Mouse (Mus musculus): ENCODE data around the gene Tssk1. TPM values are rescaled to one million over a fixed set of nuclear protein-coding genes. Genes with fewer than 3 reads are reported as not detected.

The Tssk1 gene
- polyA plus RNA-seq, 1 experiment from 2014 or later: 0.04 TPM

- H3K4me3 ChIP-seq: no peak overlapping the region
- ATAC-seq (ENCODE audit: extremely low read depth, insufficient number of reproducible peaks, low FRiP score, low TSS enrichment): no peak
- peaks cover 19% of the 10 kb centered on the region for H3K36me3 ChIP-seq
- H3K27me3 ChIP-seq (replicated peaks): peaks cover 5% of the 10 kb centered on the region; the same call in 1 of the 2 replicates
- peak overlapping the region; percentile 96 for H3K4me2 ChIP-seq
- 34% methylated on average over 2 of the region's 2 CpGs for WGBS
- H3K4me1 ChIP-seq: peaks cover 18% of the 10 kb centered on the region
- no peak overlapping the region; the same call in 1 of the 2 replicates for H3K27ac ChIP-seq (replicated peaks)
- 0 out of 2 replicates have a peak overlapping the region, but pooled peaks have one; percentile 91 for H3K9ac ChIP-seq
- H3K9me3 ChIP-seq: no peaks in the 10 kb centered on the region
Observed at GRCm38 (mm10) chr16:17929211-17929610, 35.2 kb downstream of the Tssk1 start.

- H3K9me3 ChIP-seq: no peaks in the 10 kb centered on the region
- no peak for ATAC-seq (ENCODE audit: extremely low read depth, insufficient number of reproducible peaks, low FRiP score, low TSS enrichment)
- 88% methylated on average over 2 of the region's 2 CpGs for WGBS
Observed at GRCm38 (mm10) chr16:17929631-17930030, 35.6 kb downstream of the Tssk1 start.

GRCm38 (mm10) chr16:17931906-17932460, 38.0 kb downstream of the Tssk1 start:
- no peak for ATAC-seq (ENCODE audit: extremely low read depth, insufficient number of reproducible peaks, low FRiP score, low TSS enrichment)
- 62% methylated on average over 5 of the region's 5 CpGs for WGBS
- H3K9me3 ChIP-seq: no peaks in the 10 kb centered on the region
- no peak overlapping the region for H3K4me2 ChIP-seq
- no peak overlapping the region for H3K27ac ChIP-seq (replicated peaks)
- peaks cover 11% of the 10 kb centered on the region for H3K4me1 ChIP-seq
- peaks cover 32% of the 10 kb centered on the region for H3K27me3 ChIP-seq (replicated peaks)
- H3K4me3 ChIP-seq: no peak overlapping the region
- H3K9ac ChIP-seq: no peak overlapping the region
- no peaks in the 10 kb centered on the region for H3K36me3 ChIP-seq

More at GRCm38 (mm10) chr16:17929631-17930030, 35.6 kb downstream of the Tssk1 start:
- Histone ChIP-seq H3K4me2 (no peak overlapping the region), H3K9ac (no peak overlapping the region), H3K27me3 (replicated peaks) (peaks cover 9% of the 10 kb centered on the region), H3K4me3 (no peak overlapping the region), H3K27ac (replicated peaks) (no peak overlapping the region), H3K4me1 (peaks cover 18% of the 10 kb centered on the region), H3K36me3 (peaks cover 19% of the 10 kb centered on the region)

GRCm38 (mm10) chr16:17933594-17934444, 39.8 kb downstream of the Tssk1 start:
- peaks cover 10% of the 10 kb centered on the region for H3K4me1 ChIP-seq
- ATAC-seq (ENCODE audit: extremely low read depth, insufficient number of reproducible peaks, low FRiP score, low TSS enrichment): no peak
- peaks cover 46% of the 10 kb centered on the region for H3K27me3 ChIP-seq (replicated peaks)
- H3K4me2 ChIP-seq: no peak overlapping the region
- H3K4me3 ChIP-seq: no peak overlapping the region
- WGBS: 50% methylated on average over 9 of the region's 9 CpGs
- H3K36me3 ChIP-seq: no peaks in the 10 kb centered on the region
- H3K27ac ChIP-seq (replicated peaks): no peak overlapping the region
- no peaks in the 10 kb centered on the region for H3K9me3 ChIP-seq
- H3K9ac ChIP-seq: no peak overlapping the region

- 55% methylated on average over 3 of the region's 3 CpGs for WGBS
- Histone ChIP-seq H3K36me3 (no peaks in the 10 kb centered on the region), H3K4me1 (peaks cover 12% of the 10 kb centered on the region; the same call in 1 of the 2 replicates), H3K9me3 (no peaks in the 10 kb centered on the region), H3K27me3 (replicated peaks) (peaks cover 46% of the 10 kb centered on the region), H3K4me2 (no peak overlapping the region), H3K9ac (no peak overlapping the region), H3K27ac (replicated peaks) (no peak overlapping the region), H3K4me3 (no peak overlapping the region)
- ATAC-seq (ENCODE audit: extremely low read depth, insufficient number of reproducible peaks, low FRiP score, low TSS enrichment): no peak
Observed at GRCm38 (mm10) chr16:17934445-17934910, 40.5 kb downstream of the Tssk1 start.

- Histone ChIP-seq H3K36me3 (no peaks in the 10 kb centered on the region), H3K4me3 (no peak overlapping the region), H3K4me2 (no peak overlapping the region), H3K4me1 (peaks cover 14% of the 10 kb centered on the region; the same call in 1 of the 2 replicates), H3K27me3 (replicated peaks) (peaks cover 46% of the 10 kb centered on the region), H3K9me3 (no peaks in the 10 kb centered on the region), H3K9ac (no peak overlapping the region), H3K27ac (replicated peaks) (no peak overlapping the region)
- no peak for ATAC-seq (ENCODE audit: extremely low read depth, insufficient number of reproducible peaks, low FRiP score, low TSS enrichment)
- WGBS: 68% methylated on average over 10 of the region's 10 CpGs
Observed at GRCm38 (mm10) chr16:17936776-17937175, 42.8 kb downstream of the Tssk1 start.

GRCm38 (mm10) chr16:17938187-17938586, 44.2 kb downstream of the Tssk1 start:
- no peaks in the 10 kb centered on the region for H3K36me3 ChIP-seq
- peaks cover 51% of the 10 kb centered on the region for H3K27me3 ChIP-seq (replicated peaks)
- H3K9ac ChIP-seq: no peak overlapping the region
- no peaks in the 10 kb centered on the region for H3K9me3 ChIP-seq
- no peak for ATAC-seq (ENCODE audit: extremely low read depth, insufficient number of reproducible peaks, low FRiP score, low TSS enrichment)
- no peak overlapping the region for H3K4me3 ChIP-seq
- peaks cover 14% of the 10 kb centered on the region; the same call in 1 of the 2 replicates for H3K4me1 ChIP-seq
- no peak overlapping the region for H3K4me2 ChIP-seq
- WGBS: 43% methylated on average over 7 of the region's 7 CpGs
- H3K27ac ChIP-seq (replicated peaks): no peak overlapping the region

GRCm38 (mm10) chr16:17938821-17939220, 44.8 kb downstream of the Tssk1 start:
- Histone ChIP-seq H3K4me1 (peaks cover 14% of the 10 kb centered on the region; the same call in 1 of the 2 replicates), H3K4me3 (no peak overlapping the region), H3K4me2 (peak overlapping the region; percentile 3; the same call in 1 of the 2 replicates), H3K9ac (no peak overlapping the region), H3K9me3 (no peaks in the 10 kb centered on the region), H3K27me3 (replicated peaks) (peaks cover 56% of the 10 kb centered on the region), H3K36me3 (no peaks in the 10 kb centered on the region), H3K27ac (replicated peaks) (no peak overlapping the region)
- ATAC-seq (ENCODE audit: extremely low read depth, insufficient number of reproducible peaks, low FRiP score, low TSS enrichment): peak; percentile 66; the same call in 1 of the 2 replicates
- 9% methylated on average over 7 of the region's 7 CpGs for WGBS

GRCm38 (mm10) chr16:17939255-17939751, 45.3 kb downstream of the Tssk1 start:
- no peak overlapping the region for H3K9ac ChIP-seq
- H3K36me3 ChIP-seq: no peaks in the 10 kb centered on the region
- H3K4me1 ChIP-seq: peaks cover 14% of the 10 kb centered on the region; the same call in 1 of the 2 replicates
- H3K9me3 ChIP-seq: no peaks in the 10 kb centered on the region
- H3K27ac ChIP-seq (replicated peaks): no peak overlapping the region
- H3K27me3 ChIP-seq (replicated peaks): peaks cover 53% of the 10 kb centered on the region
- 37% methylated on average over 9 of the region's 9 CpGs for WGBS
- H3K4me2 ChIP-seq: peak overlapping the region; percentile 3; the same call in 1 of the 2 replicates
- no peak for ATAC-seq (ENCODE audit: extremely low read depth, insufficient number of reproducible peaks, low FRiP score, low TSS enrichment)
- no peak overlapping the region for H3K4me3 ChIP-seq

- no peak for ATAC-seq (ENCODE audit: extremely low read depth, insufficient number of reproducible peaks, low FRiP score, low TSS enrichment)
- WGBS: 53% methylated on average over 8 of the region's 8 CpGs
- Histone ChIP-seq H3K9ac (no peak overlapping the region), H3K27ac (replicated peaks) (no peak overlapping the region), H3K9me3 (no peaks in the 10 kb centered on the region), H3K4me2 (no peak overlapping the region), H3K4me3 (no peak overlapping the region), H3K4me1 (peaks cover 8% of the 10 kb centered on the region; the same call in 1 of the 2 replicates), H3K36me3 (no peaks in the 10 kb centered on the region), H3K27me3 (replicated peaks) (peaks cover 20% of the 10 kb centered on the region; the same call in 1 of the 2 replicates)
Observed at GRCm38 (mm10) chr16:17943466-17943865, 49.4 kb downstream of the Tssk1 start.

GRCm38 (mm10) chr16:17945081-17945831, 51.2 kb downstream of the Tssk1 start:
- Histone ChIP-seq H3K4me1 (no peaks in the 10 kb centered on the region), H3K9ac (no peak overlapping the region), H3K9me3 (no peaks in the 10 kb centered on the region), H3K36me3 (no peaks in the 10 kb centered on the region), H3K27me3 (replicated peaks) (peaks cover 20% of the 10 kb centered on the region; the same call in 1 of the 2 replicates), H3K4me2 (no peak overlapping the region), H3K4me3 (no peak overlapping the region), H3K27ac (replicated peaks) (no peak overlapping the region)
- 52% methylated on average over 7 of the region's 7 CpGs for WGBS
- ATAC-seq (ENCODE audit: extremely low read depth, insufficient number of reproducible peaks, low FRiP score, low TSS enrichment): no peak

Measured in heart, embryonic 13.5 days (tissue).